In the genomic region with DNA sequence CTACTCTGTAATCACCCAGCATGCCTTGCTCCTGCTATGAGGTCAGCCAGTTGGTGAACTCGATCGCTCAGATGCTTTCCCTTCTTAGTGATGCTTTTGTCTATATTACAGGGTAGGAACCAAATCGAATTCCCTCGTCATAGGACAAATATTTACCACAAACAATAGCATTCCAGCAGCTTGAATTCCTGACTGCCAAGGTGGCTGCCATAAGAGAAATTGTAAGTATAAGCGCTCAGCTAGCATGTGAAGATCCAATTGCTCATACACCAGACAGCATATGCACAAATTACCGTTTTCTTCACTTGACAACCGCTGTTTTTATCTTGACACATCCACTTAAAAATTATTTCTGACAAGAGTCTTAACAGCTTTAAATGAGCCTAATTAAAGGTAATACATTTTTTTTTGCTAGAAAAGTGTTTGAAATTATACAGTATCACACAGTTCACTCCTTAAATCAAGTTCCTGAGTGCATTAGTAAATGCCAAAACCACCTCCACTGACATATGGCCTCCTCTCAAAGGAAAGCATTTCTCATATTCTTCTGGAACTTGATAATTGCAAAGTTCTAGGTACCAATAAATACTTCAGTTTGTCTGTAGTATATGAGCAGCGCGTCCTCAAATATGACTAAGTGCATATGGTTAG, we compare ENCODE assay signal across 30 mouse cellular contexts.
A peak's percentile ranks its signal among the peaks of the same experiment; 100 is the strongest.
DNase-seq lines count a peak whose midpoint lies in the region; ATAC-seq and TF ChIP-seq lines count a peak whose summit lies in the region.
"Had no signal": no experiment of that assay in that cellular context is flagged by ENCODE, and none has a peak within 500 bp of the region (broad histone marks: within the 10 kb centered on the region; RNA-seq: fewer than 3 reads in every experiment).

No protein-coding gene starts in this region.

- no peak for DNase-seq in frontal cortex, postnatal 25 days (ENCODE audit: low spot score in 2 of 2)
- DNase-seq in layer of hippocampus, adult 9-11 months, result peak; percentile 12
- DNase-seq in layer of hippocampus, adult 9-10 months (ENCODE audit: low spot score), result no peak
- peak; percentile 63 for DNase-seq in brain, adult 2 months (ENCODE audit: low read depth, low spot score)
- DNase-seq in forebrain, postnatal 0 days, result peak; percentile 45
- DNase-seq: adrenal gland, postnatal 25 days; cerebellum, adult 11 months; cerebellum, adult 9-11 months; embryo, embryonic 11 days; gastrocnemius, adult 2 months; gastrocnemius, postnatal 36 days; heart, adult 2 months; kidney, adult 11 months; kidney, postnatal 14 days; liver, embryonic 13.5 days; lung, adult 18-20 months; thymus, postnatal 14 days had no signal

- 57% methylated on average over 9 of the region's 9 CpGs for WGBS in forebrain, postnatal 0 days
- WGBS in hindbrain, embryonic 16.5 days, result 86% methylated on average over 9 of the region's 9 CpGs

- ATAC-seq in frontal cortex, adult (ENCODE audit: low TSS enrichment), result peak; percentile 47
- ATAC-seq in forebrain, postnatal 0 days, result peak; percentile 87
- no peak for ATAC-seq in hindbrain, embryonic 16.5 days
- ATAC-seq: CD4-positive, CD25-positive, alpha-beta regulatory T cell, adult 4 months; inflammation-experienced regulatory T-cells, adult 6 months; lung, postnatal 0 days; midbrain, embryonic 13.5 days had no signal

- H3K9me3 ChIP-seq in forebrain, postnatal 0 days (ENCODE audit: low read length), result no peaks in the 10 kb centered on the region
- no peaks in the 10 kb centered on the region for H3K9me3 ChIP-seq in hindbrain, embryonic 16.5 days (ENCODE audit: control insufficient read depth, low read length)
- H3K9me3 ChIP-seq: embryonic facial prominence, embryonic 12.5 days; heart, embryonic 12.5 days; limb, embryonic 10.5 days; limb, embryonic 15.5 days; liver, embryonic 13.5 days; midbrain, embryonic 13.5 days; neural tube, embryonic 13.5 days had no signal

- H3K4me2 ChIP-seq in forebrain, postnatal 0 days (ENCODE audit: low read depth), result no peak overlapping the region
- H3K4me2 ChIP-seq in hindbrain, embryonic 16.5 days (ENCODE audit: low read length), result no peak overlapping the region
- H3K4me2 ChIP-seq: embryonic facial prominence, embryonic 12.5 days; heart, embryonic 12.5 days; hindbrain, embryonic 14.5 days; limb, embryonic 15.5 days; liver, embryonic 13.5 days; midbrain, embryonic 13.5 days; neural tube, embryonic 13.5 days had no signal

- no peak overlapping the region for H3K4me3 ChIP-seq in forebrain, postnatal 0 days (ENCODE audit: low read depth, low read length)
- H3K4me3 ChIP-seq in hindbrain, embryonic 16.5 days (ENCODE audit: low read length), result no peak overlapping the region
- H3K4me3 ChIP-seq: embryonic facial prominence, embryonic 12.5 days; gastrocnemius, adult 2 months; heart, adult 2 months; heart, embryonic 12.5 days; limb, embryonic 10.5 days; limb, embryonic 15.5 days; liver, embryonic 13.5 days; midbrain, embryonic 13.5 days; neural tube, embryonic 13.5 days had no signal

- no peaks in the 10 kb centered on the region for H3K27me3 ChIP-seq in forebrain, postnatal 0 days (ENCODE audit: insufficient read depth, low read length)
- H3K27me3 ChIP-seq in hindbrain, embryonic 16.5 days (replicated peaks; ENCODE audit: control insufficient read depth, insufficient read depth, low read length), result no peaks in the 10 kb centered on the region
- H3K27me3 ChIP-seq: embryonic facial prominence, embryonic 12.5 days; heart, embryonic 12.5 days; limb, embryonic 15.5 days; liver, embryonic 13.5 days; midbrain, embryonic 13.5 days; neural tube, embryonic 13.5 days had no signal

- H3K27ac ChIP-seq in forebrain, postnatal 0 days (ENCODE audit: low read depth, low read length), result no peak overlapping the region
- no peak overlapping the region for H3K27ac ChIP-seq in hindbrain, embryonic 16.5 days (ENCODE audit: low read depth, low read length)
- H3K27ac ChIP-seq: embryonic facial prominence, embryonic 12.5 days; gastrocnemius, adult 2 months; heart, adult 2 months; hindbrain, embryonic 14.5 days; limb, embryonic 10.5 days; limb, embryonic 15.5 days; liver, embryonic 13.5 days; macrophage; midbrain, embryonic 13.5 days; neural tube, embryonic 13.5 days had no signal

- H3K9ac ChIP-seq in forebrain, postnatal 0 days, result no peak overlapping the region
- no peak overlapping the region for H3K9ac ChIP-seq in hindbrain, embryonic 16.5 days (ENCODE audit: low read depth, low read length)
- H3K9ac ChIP-seq: embryonic facial prominence, embryonic 12.5 days; heart, embryonic 12.5 days; hindbrain, embryonic 14.5 days; limb, embryonic 15.5 days; liver, embryonic 13.5 days; midbrain, embryonic 13.5 days; neural tube, embryonic 13.5 days had no signal

- H3K4me1 ChIP-seq in forebrain, postnatal 0 days (ENCODE audit: insufficient read depth), result no peaks in the 10 kb centered on the region; the same call in 1 of the 2 replicates
- H3K4me1 ChIP-seq in hindbrain, embryonic 16.5 days (ENCODE audit: control insufficient read depth, insufficient read depth, low read depth, low read length), result peaks cover under 1% of the 10 kb centered on the region; the same call in 1 of the 2 replicates
- H3K4me1 ChIP-seq: limb, embryonic 10.5 days; limb, embryonic 15.5 days; liver, embryonic 13.5 days; midbrain, embryonic 13.5 days had no signal

- H3K36me3 ChIP-seq in forebrain, postnatal 0 days (ENCODE audit: insufficient read depth), result no peaks in the 10 kb centered on the region
- no peaks in the 10 kb centered on the region for H3K36me3 ChIP-seq in hindbrain, embryonic 16.5 days (ENCODE audit: control insufficient read depth, insufficient read depth, low read length)
- H3K36me3 ChIP-seq: embryonic facial prominence, embryonic 12.5 days; heart, embryonic 12.5 days; limb, embryonic 10.5 days; limb, embryonic 15.5 days; liver, embryonic 13.5 days; midbrain, embryonic 13.5 days; neural tube, embryonic 13.5 days had no signal

- no peak for TF ChIP-seq CTCF in forebrain, postnatal 0 days (IDR thresholded peaks at IDR 0.05; ENCODE audit: low read depth)

Comparison
In these comparisons a context has a peak if more than half of its experiments do, and no peak if none do; other contexts are left out.
1. DNase-seq: peak in layer of hippocampus, adult 9-11 months (single experiment), brain, adult 2 months (single experiment) and forebrain, postnatal 0 days (single experiment); none in frontal cortex, postnatal 25 days (0 of 2) and layer of hippocampus, adult 9-10 months (single experiment).